Mouse (Mus musculus) layer of hippocampus, postnatal 10 days (tissue): ENCODE measurements around the gene Ppp3ca. TPM values are rescaled to one million over a fixed set of nuclear protein-coding genes. Genes with fewer than 3 reads are reported as not detected.

Source experiments
- DNase-seq, 2 experiments: peaks; one replicate each; pipeline ENCODE4 v3.0.0; 2021; ENCODE audit warnings: low spot score in 2 of 2
- total RNA-seq, 2 experiments: library from RNA; stranded (reverse); gene quantifications; 2 replicates each; pipeline ENCODE4 v1.2.3; 2021

Ppp3ca gene
- total RNA-seq, 2 experiments from 2014 or later: 787 to 796 TPM

DNA sequence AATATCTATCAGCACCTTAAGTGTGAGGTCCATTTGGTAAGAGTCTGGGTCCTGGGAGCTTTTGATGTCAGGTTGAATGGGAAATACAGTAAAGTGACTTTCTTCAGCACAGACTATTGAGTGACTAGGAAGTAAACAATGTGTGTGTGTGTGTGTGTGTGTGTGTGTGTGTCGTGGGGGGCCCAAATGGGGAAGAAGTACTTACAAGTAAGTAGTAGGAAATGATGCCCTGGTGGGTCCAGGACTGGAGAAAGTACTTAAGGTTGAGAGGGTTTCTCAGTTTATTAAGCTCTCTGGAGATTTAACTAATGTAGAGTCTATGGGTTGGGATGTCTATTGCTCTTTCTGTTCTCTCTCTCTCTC lies 92.0 kb downstream of the Ppp3ca start:
- DNase-seq: no peak

DNA sequence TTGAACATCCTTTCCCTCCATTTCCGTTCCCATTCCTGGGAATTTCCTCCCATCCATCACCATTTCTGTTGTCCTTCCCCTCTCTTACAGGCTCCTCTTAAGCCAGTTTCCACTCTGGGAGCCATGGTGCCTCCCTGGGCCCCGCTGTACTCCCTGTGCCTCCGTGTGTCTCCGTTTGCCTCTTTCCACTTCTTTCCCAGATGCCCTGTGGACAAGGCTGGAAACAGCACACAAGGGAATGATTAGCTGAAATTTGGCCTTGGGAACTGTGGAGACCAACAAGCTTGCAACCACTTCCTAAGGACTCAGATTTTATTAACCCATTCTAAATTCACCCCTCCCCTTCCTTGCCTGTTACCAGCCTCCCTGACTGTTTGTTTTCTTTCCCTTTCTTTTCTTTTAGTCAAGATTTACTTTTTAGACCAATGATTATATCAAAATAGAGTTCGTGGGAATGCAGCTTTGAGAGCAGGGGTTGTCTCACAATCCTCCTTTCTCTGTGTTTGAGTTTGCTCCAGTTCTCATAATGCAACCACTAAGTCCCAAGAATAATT lies 93.9 kb downstream of the Ppp3ca start:
- no peak for DNase-seq

DNA sequence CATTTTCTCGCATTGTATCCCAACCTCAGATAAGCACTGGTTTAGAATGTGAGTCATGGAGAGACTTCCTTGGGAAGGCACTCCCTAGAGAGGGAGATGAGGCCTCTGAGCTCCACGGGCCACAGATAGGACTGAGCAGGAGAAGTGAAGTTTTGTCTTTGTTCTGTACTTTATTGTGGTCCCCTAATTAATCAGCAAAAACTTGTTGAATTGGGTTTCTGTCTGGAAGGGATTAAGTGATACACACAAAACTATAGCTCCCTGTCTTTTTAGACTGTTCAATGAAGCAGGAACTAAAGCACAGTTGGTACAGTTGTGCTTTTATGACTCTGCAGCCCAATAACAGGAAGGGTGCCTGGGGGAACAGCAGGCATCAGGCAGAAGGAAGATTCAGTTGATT lies 95.6 kb downstream of the Ppp3ca start:
- DNase-seq: no peak

DNA sequence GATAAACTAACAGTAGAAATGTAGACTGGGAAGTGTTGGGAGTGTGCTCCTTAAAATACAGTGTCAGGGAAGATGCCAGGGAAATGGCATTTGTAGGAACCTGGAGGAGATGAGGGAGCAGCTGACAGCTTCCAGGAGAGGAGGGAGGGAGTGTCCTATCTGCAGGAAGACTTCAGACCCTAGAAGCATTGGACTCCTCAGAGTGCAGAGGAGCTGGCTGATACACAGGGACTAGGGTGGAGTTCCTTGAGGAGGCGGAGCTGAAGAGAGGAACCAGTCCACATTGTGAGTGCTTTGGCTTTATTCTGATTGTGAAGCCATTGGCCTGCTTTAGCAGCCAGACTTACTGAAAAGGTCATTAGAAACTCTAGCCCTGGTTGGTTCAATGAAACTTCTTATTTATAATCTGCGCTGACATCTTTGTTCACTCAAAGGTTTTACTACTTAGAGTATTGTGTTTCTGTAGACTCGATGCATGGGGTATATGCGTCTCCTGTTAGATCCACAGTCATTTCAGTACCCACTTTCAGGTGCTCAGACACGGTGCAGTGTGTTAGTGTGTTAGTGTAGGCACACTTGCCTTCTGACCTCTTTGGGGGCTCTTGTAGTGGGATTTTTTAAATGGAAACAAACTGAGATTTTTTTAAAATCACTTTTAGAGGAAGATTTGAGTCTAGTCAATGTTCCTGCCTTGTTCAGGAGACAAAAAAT lies 99.0 kb downstream of the Ppp3ca start:
- no peak for DNase-seq

DNA sequence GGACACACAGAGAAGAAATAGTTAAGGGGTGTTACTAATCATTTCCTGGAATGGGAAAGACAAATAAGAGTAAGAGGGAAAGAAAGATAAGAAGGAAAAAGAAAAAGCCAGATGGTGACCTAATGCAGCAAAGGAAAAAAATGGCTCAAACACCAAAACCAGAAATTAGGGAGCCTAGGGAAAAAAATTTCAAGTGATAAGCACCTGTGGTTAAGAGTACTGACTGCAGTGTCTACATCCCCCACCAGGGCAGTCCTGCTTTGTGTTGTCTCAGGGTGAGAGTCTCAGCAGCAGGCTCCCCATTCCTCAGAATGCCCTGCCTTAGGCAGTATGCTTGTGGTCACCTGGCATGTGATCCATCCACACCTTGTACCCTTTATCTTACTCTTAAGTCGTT lies 99.6 kb downstream of the Ppp3ca start:
- no peak for DNase-seq

DNA sequence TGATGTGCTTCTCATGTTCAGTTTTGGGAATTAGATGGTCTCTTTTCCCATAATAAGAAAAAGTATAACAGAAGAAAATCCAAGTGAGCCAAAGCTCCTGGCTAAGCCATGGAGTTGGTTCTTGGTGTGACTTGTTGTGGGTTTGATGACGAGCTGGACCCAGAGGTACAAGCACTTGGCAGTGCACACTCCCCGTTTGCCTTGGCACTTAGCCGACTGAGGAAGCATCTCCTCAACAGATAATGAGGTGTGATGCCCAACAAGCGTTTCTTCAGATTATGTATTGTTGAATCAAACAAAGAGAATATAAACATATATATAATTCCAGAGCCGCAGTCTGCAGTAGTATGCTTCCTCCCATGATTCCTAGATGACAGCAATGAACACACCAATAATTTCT lies 101.8 kb downstream of the Ppp3ca start:
- no peak for DNase-seq

DNA sequence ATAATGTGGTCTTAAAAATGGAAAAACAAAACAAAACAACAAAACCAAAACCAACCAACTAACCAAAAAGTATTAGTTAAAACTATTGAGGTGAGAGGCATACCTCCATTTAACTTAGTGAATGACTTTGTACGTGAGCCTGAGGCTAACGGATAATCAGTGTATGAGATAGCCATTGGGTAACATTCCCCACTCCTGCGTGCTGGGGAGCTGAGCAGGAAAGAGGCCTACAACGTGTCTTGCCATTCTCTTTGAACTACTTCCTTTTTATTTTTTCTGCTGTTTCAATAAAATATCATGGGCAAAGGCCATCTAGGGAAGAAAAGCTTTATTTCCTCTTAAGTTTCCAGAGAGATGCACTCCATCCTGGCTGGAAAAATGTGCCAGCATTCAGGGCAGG lies 103.3 kb downstream of the Ppp3ca start:
- DNase-seq: no peak

DNA sequence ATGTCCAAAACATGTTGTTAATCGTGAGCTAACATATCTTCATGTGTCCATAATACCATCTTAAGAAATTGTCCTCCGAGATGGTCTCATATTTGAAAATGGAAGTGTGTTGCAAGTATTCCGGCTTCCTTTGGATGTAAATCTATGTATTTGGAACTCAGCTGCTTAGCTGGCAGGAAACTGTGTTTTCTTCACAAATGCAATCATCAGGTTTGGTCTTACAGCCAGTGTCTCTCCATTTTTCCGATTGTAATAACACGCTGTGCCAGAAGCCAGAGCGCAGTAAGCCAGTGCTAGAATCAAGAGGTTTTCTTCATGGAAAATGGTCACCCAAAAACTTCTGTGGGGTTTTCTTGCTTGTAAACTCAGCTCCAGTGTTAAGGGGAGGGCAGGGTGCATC lies 104.3 kb downstream of the Ppp3ca start:
- DNase-seq: no peak

DNA sequence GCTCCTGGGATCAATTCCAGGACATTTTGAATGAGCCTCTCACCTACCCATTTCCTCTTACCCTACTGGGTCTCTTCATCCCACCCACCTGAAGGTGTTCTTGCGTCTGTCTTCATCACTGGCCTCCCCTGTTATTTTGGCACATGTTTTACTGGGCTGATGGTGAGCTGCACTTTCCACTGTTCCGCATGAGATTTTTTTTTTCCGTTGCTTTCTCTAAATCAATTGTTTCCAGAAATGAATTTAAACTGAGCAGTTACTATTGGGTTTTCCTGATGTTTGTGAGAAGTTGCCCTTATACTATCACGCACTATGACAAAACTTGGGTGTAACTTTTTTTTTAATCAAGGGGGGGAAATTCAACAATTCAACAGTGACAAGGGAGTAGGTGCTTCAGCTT lies 106.6 kb downstream of the Ppp3ca start:
- DNase-seq: no peak

DNA sequence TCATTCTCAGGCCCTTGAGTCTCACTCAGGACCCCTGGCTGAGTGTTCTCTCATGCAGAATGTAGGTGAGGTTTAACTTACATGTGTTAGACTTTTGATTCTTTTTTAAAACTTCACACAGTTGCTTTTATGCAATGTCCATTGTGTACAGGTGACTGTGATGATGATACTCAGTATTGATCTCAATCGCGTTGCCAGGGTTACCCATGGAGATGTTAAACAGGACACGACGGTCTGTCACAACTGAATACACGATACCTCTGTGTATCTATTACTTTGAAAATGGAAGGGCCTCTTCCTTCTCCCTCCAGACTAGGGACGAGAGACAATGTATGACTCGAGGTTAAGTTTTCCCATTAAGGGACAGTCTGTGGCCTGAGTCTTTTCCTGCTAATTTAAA lies 107.5 kb downstream of the Ppp3ca start:
- no peak for DNase-seq

DNA sequence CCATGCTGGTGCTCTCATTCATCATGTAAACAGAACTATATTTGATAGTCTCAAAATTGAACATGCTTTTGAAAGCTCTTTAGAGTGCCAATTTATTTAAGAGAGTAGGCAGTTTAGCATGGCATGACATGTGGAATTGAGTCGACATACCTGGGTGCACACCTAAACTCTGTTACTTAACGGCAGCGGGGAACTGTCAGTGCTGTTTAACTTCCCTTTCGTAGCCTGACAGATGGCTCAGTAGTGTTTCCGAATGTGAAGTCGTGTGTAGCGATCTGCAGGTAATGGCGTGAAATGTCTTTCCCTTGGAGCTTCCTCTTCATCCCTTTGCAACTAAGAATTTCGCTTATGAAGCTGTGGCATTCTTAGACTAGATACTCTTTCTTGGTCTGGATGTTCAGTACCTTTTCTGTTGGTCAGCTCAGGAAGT lies 107.9 kb downstream of the Ppp3ca start:
- DNase-seq: no peak

DNA sequence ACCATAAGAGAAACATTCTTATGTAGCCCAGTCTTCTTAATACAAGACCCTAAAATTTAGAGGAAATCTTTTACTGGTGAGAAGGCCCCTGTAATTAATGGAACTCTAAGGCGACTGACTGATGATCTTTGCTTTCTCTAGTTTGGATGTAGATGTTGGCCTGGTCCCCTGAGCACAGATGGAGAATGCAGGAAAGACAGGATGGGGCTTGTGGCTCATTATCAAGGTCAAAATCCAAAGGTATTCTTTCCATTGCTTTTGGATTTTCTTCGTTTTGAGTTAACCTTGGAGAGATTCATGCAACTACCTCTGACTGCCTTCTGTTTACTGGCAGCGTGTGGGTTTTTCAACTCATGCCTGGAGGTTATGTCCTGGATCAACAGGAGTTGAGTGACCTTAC lies 110.4 kb downstream of the Ppp3ca start:
- DNase-seq: no peak

DNA sequence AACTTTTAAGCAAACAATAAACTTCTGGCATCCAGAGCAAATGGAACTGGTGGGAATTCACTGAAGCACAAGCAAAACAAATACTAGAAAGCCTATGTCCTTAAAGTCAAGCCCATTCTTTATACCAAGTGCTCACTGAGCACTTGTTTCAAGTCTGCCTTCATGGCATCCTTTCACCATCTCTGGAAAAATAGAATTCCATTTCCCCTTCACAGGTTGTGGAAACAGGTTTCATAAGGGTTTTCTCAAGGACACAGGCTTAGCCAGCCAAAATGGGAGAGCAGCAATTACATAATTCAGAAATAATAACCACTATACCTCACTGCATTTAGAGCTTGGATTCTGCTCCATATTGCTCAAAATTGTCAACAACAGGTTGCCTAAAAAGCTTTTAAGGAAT lies 112.1 kb downstream of the Ppp3ca start:
- DNase-seq: no peak

DNA sequence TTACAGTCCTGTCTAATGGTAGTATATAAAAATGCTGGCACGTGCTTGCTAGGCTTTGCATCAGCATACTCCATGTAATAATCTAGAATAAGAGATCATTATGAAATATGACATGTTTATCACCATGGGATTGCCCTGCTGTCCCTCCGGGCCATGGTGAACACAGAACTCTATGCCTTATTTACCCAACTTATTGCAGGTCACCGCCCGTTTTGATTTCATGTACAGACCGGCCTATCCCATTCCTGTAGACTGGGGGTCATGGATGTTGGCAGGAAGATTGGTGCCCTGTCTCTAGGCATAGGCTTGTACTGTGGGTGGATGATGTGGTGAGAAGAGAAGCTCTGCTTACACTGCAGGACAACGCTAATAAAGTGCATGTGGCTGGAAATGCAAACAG lies 115.8 kb downstream of the Ppp3ca start:
- no peak for DNase-seq

DNA sequence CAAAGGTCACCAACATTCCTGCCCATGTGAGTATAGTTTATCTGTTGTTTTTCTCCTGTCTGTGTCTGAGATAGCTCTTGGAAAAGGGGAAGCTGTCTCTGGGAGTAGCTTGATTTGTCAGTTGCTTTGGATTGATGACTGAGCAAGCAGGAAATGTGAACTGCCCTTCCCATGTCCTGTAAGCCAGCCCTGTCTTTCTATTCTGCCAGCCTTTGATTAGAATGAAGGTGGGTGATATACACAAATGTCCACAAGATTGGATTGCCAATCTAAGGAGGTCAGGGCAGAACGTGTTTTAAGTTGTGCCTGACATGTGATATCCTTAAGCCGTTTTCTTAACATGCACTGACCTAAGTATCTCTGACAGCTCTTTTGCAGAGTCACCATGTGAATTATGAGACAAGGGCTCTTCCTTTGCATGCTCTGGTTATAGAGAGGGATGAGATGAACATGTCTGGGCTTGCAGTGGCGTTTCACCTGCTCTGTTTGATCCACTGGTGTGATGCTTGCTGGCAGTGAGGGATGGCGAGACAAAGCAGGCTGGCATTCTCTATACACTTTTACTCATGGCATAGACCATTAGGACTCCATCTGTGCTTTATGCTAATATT lies 120.4 kb downstream of the Ppp3ca start:
- DNase-seq: no peak

DNA sequence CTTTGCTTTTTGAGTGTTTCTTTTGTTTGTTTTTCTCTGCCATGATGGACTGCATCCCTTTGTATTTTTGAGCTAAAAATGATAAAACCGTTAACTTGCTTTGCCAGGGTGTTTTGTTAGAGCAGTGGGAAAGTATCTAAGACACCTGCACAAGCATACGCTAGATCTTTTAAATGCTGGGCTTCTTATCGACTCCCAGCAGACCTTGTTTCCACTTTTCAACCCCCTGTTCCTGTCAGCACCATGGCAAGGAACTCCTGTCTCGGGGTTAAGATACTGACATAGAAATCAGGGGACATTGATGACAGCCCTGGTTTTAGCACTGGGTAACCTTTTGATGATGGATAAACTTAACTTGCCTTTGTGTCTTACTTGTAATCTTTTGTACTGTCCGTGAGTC lies 121.5 kb downstream of the Ppp3ca start:
- DNase-seq: no peak

DNA sequence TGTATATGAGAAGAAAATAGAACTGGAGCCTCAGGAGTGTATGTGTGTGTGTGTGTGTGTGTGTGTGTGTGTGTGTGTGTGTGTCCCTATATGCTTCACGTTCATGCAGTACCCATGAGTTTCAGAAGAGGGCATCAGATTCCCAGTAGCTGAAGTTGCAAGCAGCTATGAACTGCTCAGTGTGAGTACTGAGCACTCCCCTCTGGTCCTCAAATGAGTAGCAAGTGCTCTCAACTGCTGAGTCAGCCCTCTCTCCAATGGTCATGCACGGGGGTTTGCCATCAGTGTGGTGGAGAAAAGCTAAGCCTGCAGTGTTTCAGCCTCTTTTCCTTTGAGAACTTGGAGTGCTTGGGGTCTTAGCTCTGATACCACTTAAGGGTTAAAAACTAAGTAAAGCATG lies 122.0 kb downstream of the Ppp3ca start:
- DNase-seq: no peak

DNA sequence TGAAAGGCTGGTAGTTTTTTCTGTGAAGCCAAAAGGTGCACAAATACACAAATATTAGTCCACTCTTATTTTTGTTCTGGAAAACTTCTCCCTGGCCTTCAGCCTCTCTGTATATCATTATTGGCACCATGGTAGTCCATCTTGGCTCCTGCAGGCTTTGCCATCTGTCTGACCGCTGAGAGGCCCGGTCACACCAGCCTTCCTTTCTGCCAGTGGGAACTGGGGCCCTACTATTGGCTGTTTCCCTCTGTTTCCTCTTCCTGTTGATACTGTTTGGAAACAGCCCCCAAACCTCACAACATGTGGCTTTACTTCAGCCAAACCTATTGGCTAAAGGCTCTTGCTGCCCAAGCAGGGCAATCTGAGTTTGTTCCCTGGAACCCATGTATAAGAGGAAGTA lies 123.5 kb downstream of the Ppp3ca start:
- DNase-seq: no peak

DNA sequence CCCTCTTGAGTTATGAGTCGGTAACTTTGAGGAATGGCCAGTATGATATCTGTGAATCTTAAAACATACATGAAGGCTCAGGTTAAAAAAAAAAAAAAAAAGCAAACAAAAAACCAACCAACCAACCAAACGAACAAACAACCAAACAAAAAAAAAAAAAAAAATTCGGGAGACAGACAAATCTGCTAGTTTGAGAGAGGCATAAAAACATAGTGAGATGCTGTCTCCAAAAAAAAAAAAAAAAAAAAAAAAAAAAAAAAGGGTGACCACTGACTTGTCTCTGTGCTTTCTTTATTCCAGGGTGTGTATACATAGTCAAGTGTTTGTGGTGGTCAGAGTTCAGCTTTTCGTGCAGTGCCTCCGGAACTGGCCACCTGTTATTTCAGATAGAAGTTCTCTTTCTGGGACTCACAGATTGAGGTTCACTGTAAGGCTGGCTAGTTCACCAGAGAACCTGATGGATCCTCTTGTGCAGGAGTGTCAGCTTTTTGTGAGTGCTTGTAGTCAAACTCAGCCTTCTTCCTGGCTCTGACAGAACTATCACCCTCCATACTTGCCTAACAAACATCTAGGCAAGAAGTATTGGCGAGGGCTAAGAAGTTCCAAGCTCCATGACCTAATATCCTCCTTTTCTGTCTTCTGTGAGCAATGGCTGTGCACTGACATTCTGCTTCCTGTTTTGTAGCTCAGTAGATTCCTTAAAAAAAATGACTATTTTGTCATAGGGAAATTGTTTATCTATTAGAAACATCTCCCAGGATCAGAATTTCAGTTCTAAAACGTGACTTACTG lies 124.7 kb downstream of the Ppp3ca start:
- no peak for DNase-seq

DNA sequence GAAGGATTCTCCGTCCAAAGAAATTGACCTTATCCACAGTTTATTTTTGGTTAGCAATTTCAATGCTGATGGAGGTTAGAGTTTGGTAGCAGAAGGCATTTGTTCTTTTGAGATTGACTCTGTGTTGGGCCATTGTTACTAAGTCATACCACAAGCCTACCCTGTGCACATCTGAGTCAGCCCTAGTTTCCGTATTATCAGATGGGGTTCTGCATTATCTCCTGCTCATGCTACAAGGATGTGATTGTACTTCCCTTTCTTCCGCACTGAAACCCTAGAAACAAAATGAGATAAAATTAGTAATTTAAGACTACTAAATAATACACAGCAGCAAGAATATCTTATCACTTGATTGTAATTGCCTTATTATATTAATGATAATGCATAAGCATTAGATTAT lies 129.0 kb downstream of the Ppp3ca start:
- no peak for DNase-seq

DNA sequence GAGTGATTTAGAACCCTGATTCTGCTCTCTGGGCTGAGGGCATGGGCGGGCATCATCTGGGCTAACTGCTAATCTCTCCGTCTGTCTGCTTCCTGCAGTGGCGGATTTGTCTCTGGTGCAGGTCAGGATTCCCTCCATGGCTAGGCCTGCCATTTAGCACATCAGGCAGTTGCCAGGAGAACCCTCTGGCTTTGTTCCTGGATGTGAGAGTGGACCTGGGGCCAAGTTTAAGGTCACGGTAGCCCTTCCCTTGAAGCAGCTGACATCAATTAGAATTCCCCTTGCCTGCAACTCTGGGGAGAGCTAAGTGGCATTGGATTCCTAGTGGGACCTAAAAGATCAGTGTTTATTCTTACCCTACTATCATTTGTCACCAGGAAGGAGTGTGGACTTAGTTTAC lies 132.7 kb downstream of the Ppp3ca start:
- DNase-seq: no peak

DNA sequence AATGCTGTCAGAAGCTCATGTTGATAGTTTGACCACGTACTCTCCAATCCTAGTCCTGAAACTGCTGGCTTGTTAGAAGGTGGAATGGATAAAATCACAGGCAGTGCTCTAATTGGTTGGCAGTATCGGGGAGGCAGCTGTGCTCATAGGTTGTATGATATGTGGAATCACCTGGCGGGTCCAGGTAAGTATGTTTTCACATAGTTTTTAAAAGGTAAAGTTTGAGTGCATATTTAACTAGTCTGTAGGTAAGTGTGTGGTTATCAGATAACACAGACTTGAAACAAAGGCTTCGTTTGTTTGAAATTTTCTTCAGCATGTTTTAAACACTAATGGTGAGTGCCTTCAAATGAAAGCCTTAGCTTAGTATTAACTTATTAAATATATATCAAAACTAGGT lies 136.0 kb downstream of the Ppp3ca start:
- no peak for DNase-seq
